Mouse (Mus musculus): ENCODE data around the gene Pkp1.

GRCm38 (mm10) chr1:135877248-135877647, 41.8 kb downstream of the Pkp1 start:
- TF ChIP-seq CTCF (IDR thresholded peaks at IDR 0.05) (no peak), EP300 (IDR thresholded peaks at IDR 0.05) (no peak)
